Mouse (Mus musculus): ENCODE results near the gene Gja5. TPM values are rescaled to one million over a fixed set of nuclear protein-coding genes. Genes with fewer than 3 reads are reported as not detected.

The Gja5 gene
- polyA plus RNA-seq, 1 experiment: 0.03 TPM

GRCm38 (mm10) chr3:96904851-96905541 is 503 bp downstream of the Gja5 start, which contains the start of gene Gpr89:
Gene Gpr89 (minus strand): TSS chr3:96905346.
- TF ChIP-seq GATA1 (IDR thresholded peaks at IDR 0.05; ENCODE audit: low read length): no peak

DNA sequence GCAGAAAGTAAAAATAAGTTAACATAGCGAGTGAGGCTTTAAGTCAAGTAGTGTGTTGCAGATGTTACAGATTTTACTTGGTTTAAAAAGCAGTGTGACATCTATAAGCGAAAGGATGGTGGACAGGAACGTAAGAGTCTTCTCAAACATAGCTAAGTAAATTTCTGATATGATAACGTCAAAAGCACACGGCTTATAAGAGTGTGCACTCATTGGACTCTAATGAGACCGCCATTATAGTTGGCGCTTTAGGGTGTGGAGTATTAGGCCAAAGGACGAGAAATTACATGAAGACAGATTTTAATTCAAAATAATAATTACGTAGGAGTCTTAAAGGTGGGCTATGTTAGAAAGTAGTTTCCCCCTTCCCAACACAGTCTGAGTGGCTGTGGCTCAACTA is 1.1 kb downstream of the Gja5 start:
- TF ChIP-seq GATA1 (IDR thresholded peaks at IDR 0.05; ENCODE audit: low read length): no peak

DNA sequence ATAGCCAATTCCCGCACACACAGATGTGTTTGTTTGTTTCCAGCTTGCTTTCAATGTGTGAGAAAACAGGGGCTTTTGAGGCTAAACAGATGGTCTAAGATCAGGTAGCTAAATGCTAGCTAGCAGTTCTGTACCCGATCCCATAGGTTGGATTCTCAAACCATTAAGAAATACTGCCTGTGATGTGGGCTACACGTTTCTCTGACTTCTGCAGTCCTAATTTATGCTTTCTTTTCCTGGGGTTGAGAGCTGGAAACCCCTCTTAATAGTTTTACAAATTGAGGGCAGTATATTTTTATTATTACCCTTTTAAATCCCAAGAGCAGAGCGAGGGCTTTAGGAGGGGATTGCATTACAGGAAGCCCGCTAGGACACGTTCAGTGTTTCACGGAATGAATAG is 16.5 kb downstream of the Gja5 start:
- no peak for TF ChIP-seq GATA1 (IDR thresholded peaks at IDR 0.05; ENCODE audit: low read length)

DNA sequence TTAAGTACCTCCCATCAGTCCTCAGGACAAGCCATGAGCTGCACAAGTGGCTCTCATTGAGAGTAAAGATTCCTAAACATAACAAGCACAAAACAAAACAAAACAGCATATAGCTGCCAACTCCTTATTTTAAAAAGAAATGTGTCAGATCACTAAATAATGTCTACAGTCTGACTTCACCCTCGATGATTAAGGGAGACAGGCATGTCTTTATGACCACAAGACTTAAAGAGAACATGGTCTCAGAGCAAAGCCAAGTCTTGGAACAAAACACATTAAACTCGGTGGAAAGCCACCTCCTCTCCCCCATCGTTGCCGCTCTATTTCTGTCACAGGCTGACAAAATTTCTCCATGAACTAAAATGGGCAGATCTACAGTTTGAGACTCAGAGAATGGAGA is 20.1 kb downstream of the Gja5 start:
- TF ChIP-seq GATA1 (IDR thresholded peaks at IDR 0.05; ENCODE audit: low read length): no peak

DNA sequence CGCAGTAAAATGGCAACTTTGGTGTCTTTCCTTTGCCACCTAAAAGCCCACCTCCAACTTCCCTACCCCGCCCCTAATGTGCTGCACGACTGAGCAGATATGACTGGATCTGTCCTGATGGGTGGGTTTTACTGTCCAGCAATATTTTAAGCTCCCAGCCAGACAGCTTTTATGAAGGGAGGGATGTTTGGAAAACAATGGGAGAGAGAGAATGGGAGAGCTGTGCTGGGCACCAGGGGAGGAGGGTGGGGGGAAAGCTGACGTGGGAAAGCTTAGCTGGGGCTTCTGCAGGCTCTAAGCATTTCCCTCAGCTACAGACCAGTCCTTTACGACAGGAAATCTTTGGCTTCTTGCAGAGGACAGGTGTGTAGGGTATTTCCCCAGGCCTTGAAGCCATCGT is 21.4 kb downstream of the Gja5 start, which contains the start of gene Gja8:
Gene Gja8, minus strand, starts transcription at position 101 of the 400 bp plus-strand sequence.
- no peak for TF ChIP-seq GATA1 (IDR thresholded peaks at IDR 0.05; ENCODE audit: low read length)

DNA sequence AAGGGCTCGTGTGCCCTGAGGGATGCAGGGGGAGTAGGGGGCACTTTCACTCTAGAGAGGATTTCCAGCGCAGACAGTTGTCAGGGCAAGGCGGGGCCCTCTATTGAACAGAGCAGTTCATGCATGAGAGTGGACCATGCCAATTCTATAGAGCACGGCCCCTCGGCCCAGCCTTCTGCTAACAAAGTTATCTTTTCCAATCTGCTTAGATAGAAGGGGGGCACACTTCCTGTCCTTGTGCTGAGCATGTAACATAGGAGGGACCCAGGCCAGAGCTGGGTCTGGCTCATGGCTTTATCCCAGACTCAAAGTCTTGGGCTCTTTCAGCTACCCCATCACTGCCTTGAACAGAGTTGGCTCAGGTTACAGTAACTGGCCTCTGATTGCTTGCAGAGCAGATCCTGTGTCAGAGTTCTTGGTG is 26.8 kb downstream of the Gja5 start:
- TF ChIP-seq GATA1 (IDR thresholded peaks at IDR 0.05; ENCODE audit: low read length): no peak

GRCm38 (mm10) chr3:96936241-96936640 is 31.7 kb downstream of the Gja5 start:
- no peak for TF ChIP-seq GATA1 (IDR thresholded peaks at IDR 0.05; ENCODE audit: low read length)

- no peak for TF ChIP-seq GATA1 (IDR thresholded peaks at IDR 0.05; ENCODE audit: low read length)
Measured at GRCm38 (mm10) chr3:96937606-96938005, 33.1 kb downstream of the Gja5 start.

DNA sequence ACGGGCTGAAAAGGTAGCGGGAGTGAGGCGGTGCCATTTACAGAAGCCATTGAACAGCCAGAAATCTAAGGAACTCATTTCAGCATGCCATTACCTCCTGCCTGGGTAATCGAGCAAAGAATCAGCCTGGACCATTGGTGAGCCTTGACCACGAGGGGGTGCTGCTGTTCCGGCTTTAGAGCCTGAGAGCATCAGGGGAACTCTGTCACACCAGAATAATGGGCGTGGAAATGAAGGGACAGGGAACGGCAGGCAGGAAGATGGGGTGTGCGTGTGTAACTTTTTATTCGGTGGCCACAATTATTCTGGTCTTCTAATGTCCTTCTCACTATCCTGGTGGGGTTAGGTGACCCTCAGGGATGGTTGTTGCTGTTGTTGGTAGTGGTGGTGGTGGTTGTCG is 34.2 kb downstream of the Gja5 start:
- no peak for TF ChIP-seq GATA1 (IDR thresholded peaks at IDR 0.05; ENCODE audit: low read length)

DNA sequence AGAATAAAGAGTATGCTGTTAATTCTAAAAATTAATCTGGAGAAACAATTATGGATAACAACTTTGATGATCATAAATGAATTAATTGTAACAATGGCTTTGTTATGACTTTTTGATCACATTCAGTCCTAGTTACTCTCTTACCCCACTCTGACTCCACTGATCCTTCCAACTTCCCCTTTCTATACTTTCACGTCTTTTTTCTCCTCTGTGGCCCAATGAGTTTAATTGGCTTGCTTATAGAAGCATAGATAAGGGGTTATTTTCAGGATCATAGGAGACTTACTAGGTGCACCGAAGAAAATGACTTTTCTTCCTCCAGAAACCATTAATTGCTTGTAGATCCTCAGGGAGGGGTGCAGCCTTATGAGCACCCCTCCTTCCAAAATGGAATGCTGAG is 38.2 kb downstream of the Gja5 start:
- no peak for TF ChIP-seq GATA1 (IDR thresholded peaks at IDR 0.05; ENCODE audit: low read length)

DNA sequence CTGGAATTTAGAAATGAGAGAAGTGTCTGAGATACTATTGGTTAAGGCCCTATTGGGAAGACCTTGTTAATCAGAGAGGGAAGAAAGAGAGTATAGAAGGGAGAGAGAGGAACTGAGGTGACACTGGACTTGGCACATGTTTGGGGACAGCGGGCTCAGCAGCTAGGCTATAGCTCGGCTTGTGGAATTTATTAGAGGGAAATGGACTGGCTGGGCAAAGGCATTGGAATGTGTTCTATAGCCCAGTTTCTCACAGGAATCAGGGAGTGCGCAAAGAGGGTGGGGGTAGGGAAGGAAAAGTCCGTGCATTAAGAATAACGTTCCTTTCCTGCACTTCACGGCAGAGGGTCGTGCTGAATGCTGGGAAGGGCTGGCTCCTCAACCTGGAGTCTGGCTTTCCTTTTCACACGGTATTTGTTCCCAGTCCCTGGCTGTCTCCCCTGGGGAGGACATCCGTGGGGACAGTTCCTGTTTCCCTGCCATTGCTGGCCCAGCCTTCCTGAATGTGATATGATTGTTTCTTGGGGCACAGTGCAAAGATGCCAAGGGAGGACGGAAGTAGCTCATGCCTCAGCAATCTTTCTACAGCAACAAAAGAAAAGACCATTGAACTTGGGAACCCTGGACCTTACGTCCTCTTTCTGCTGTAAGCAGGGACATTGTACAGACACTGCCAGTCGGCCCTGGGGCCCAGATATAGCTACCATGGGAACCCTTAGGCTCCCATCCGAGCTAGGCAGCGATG is 49.2 kb downstream of the Gja5 start:
- TF ChIP-seq GATA1 (IDR thresholded peaks at IDR 0.05; ENCODE audit: low read length): no peak

DNA sequence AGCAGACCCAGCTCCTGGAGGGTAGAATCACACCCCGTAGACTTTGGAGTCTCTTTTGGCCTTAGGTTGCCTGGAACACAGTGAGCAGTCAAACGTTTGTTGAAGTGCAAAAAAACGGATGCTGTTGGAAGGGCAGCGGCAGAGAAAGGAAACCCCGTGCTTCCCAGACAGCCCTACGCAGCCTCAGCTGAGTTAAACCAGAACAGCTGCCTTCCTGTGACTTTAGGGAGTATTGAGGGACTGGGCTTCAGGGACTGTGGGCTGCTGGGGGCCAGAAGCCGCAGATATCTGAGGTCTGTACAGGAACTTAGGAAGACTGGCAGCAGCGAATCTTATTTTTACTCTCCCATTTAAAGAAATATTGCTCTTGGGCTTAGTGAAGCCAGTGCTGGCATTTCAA is 56.1 kb downstream of the Gja5 start:
- no peak for TF ChIP-seq GATA1 (IDR thresholded peaks at IDR 0.05; ENCODE audit: low read length)

DNA sequence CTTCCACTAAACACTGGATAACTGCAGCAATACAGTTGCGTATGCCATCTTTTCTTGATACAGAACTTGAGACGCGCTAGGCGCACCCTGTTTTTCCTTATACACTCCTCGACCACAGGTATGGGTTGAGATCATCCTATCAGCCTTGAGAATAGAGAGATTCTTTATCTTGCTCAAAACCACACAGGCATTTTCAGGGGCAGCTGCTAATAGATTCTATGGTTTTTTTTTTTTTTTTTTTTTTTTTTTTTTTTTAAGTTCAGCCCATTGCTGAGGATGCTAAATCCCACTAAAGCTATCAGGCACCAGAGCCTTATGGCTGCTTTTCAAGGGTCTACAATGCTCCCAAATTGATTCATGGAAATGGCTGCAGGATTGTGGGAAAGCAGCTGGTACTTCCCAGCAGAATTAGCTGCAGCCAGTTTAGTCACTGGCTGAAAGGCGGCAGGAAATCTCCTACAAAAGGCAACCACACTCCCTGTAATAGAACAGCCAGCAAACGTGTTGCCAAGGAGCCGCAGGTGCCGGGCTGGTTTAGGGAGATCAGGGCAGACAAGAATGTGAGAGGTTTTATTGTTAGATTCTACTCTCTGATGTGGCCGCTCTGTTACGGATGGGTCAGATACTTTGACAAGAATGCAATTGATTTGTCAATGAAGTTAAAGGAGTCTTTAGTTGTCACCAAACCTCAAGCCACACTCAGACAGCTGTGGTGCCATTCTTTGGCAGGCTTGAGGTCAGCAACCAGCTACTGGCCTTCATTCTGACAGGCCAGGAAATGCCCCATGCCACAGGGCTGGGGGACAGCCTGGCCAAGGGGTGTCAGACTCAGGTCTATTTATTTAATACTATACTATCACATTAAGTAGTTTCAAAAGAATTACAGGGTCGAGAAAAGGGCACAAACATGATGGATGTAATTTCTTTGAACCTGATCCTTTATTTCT is 58.9 kb downstream of the Gja5 start:
- no peak for TF ChIP-seq GATA1 (IDR thresholded peaks at IDR 0.05; ENCODE audit: low read length)

- TF ChIP-seq GATA1 (IDR thresholded peaks at IDR 0.05; ENCODE audit: low read length): peak; percentile 52
Measured at GRCm38 (mm10) chr3:96970986-96971385, 66.5 kb downstream of the Gja5 start.

- TF ChIP-seq GATA1 (IDR thresholded peaks at IDR 0.05; ENCODE audit: low read length): no peak
Measured at GRCm38 (mm10) chr3:96974467-96974866, 70.0 kb downstream of the Gja5 start.

DNA sequence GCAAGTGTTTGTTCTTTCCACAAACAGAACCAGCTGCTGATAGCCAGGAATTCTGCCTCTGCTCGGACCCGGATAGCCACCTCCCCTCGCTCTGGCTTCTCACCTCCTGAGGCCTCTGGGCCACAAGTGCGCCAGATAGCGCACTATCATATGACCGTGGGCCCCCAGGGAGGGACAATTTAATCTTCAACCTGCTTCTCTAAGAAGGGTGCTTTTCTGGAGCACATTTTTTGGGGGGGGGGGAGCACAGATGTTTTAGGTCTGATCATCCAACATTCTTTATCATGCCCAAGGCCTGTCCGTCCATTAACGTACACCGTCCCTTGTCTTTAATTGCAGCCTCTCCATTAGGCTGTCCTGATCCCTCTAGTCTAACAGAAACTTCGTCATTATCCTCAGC is 71.1 kb downstream of the Gja5 start:
- TF ChIP-seq GATA1 (IDR thresholded peaks at IDR 0.05; ENCODE audit: low read length): no peak

All from G1E-ER4 (cell line).